Mouse (Mus musculus): ENCODE results near the gene Sypl2.

The Sypl2 gene

GRCm38 (mm10) chr3:108178756-108179715 lies 47.4 kb downstream of the Sypl2 start:
- no peak for DNase-seq (ENCODE audit: low read depth, low spot score)

DNA sequence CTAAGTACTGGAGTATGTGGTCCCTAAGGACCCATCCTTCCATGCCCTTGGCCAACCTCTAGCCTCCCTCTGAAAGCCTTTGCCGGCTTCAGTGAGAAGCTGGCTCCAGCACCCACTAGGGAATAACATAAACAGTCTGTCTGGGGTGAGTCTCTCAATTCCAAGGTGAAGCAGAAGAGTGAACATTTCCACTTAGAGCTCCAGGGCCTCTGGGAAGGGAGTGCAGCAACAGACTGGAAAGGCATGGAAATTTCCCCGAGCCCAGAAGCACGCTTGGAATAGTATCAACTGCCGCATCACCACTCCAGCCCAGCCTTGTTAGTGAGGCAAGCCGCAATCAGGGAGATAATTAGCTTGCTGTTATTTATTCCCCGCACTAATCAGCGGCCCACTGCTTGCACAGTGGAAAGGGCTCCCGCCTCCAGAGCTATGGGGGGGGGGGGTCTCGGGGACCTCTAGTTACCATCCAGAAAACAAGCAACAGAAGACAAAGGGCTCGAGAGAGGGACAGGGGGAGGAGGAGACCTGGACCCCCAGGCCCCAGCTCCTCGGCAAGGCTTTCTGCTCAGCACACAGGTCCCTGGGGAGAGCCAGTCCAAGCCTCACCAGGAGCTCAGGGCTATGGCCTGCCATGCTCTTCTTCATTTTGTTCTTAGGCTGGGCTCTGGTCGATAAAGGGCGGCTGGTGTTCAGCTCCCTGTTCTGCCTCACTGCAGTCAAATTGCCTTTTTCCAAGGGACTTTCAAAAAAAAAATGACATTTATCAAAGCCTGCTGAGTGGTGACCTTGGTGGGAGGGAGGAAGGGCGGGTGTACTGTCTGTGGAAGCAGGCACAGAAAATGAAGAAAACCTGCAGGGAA lies 51.5 kb downstream of the Sypl2 start:
- no peak for DNase-seq (ENCODE audit: low read depth, low spot score)

GRCm38 (mm10) chr3:108169199-108169598 lies 57.2 kb downstream of the Sypl2 start:
- DNase-seq (ENCODE audit: low read depth, low spot score) = no peak

GRCm38 (mm10) chr3:108167499-108167898 lies 58.9 kb downstream of the Sypl2 start:
- DNase-seq (ENCODE audit: low read depth, low spot score) = no peak

DNA sequence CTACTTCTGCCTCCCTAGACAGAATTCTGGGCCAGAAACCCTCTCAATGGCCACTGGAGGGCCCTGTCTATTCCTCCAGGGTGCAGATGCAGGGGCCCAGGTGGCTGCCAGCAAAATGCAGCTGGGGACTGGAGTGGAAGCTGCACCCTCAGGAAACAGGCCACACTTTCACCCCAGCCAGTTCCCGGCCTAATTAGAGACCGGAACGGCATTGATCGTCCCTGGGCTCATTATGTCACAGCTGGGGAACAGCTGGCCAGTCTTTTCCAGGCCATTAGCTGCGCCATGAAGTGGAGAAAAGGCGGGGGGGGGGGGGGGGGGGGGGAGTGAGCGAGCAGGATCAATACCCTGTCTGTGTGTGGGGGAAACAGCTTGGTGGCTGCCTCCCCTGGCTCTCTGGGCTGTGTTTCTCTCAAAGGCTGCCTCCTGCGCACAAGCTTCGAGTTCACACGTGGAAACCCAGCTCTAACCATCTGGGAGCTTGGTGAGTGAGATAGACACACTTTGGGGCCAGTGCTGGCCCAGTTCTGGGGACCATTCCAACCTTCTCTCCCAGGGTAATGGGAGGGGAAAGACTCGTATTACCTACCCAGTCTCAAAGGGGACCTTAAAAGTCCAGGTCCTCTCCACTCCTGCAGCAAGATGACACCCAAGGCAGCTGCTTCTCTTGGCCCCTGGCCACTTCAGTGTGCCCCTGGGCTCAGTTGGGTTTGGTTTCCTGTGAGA lies 59.8 kb downstream of the Sypl2 start:
- peak; percentile 63 for DNase-seq (ENCODE audit: low read depth, low spot score)

GRCm38 (mm10) chr3:108165532-108166315 lies 60.7 kb downstream of the Sypl2 start:
- no peak for DNase-seq (ENCODE audit: low read depth, low spot score)

DNA sequence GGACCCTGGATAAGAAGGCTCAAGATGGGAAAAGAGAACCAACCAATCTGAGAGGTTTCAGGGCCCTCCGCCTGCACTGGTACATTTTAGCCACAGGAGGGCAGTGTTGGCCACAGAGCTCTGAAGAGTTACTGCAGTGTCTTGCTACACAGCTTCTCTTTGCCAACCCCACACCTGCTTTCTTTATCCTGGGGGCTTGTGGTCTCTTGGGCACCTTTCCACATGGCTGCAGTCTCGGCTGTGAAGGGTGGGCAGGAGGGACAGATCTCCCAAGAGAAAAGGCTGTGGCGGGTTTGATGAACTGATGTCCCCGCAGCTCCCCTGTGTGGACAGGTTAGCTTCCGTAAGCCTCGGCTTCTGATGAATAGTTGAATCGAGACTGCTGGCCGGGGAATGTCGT lies 61.6 kb downstream of the Sypl2 start:
- peak; percentile 68 for DNase-seq (ENCODE audit: low read depth, low spot score)

GRCm38 (mm10) chr3:108164091-108164490 lies 62.4 kb downstream of the Sypl2 start:
- no peak for DNase-seq (ENCODE audit: low read depth, low spot score)
